Mouse (Mus musculus) CH12.LX (cell line): ENCODE data around the gene Olfr1185-ps1. TPM values are rescaled to one million over a fixed set of nuclear protein-coding genes. Genes with fewer than 3 reads are reported as not detected.
"Not testable (repeated sequence)": the region's sequence is repeated elsewhere in the genome, so short reads cannot be mapped to it uniquely, and the experiment has no call there.

ENCODE experiments used
- DNase-seq: peaks from one replicate; pipeline ENCODE4 v3.0.0-alpha.2; 2013; ENCODE audit errors: extremely low read depth
- H3K27ac ChIP-seq: 2 replicates; pipeline ENCODE4 v1.5.1; 2012; ENCODE audit warnings: low read depth, mild to moderate bottlenecking, control low read depth, moderate library complexity; ENCODE audit not compliant: insufficient read depth
- H3K27me3 ChIP-seq: replicated peaks from 2 replicates; pipeline ENCODE3; 2012; ENCODE audit warnings: inconsistent platforms
- H3K36me3 ChIP-seq, 2 experiments: replicated peaks in 1 of 2; 2 replicates each; pipeline versions ENCODE3 to v1.6.1; 2012; ENCODE audit warnings: inconsistent platforms in 1 of 2, low read length in 1 of 2, mild to moderate bottlenecking in 1 of 2, mixed read lengths in 1 of 2, moderate library complexity in 1 of 2; ENCODE audit not compliant: control insufficient read depth in 1 of 2, insufficient read depth in 1 of 2
- H3K4me1 ChIP-seq, 2 experiments: 2 replicates each; pipeline ENCODE4 v1.6.1; 2012; ENCODE audit warnings: inconsistent platforms in 1 of 2, moderate library complexity in 1 of 2; ENCODE audit not compliant: insufficient read depth in 2 of 2, control insufficient read depth in 1 of 2
- H3K4me2 ChIP-seq: 2 replicates; pipeline ENCODE4 v1.6.1; 2012; ENCODE audit warnings: low read depth, mild to moderate bottlenecking, control low read depth; ENCODE audit not compliant: poor library complexity, insufficient read depth, severe bottlenecking
- H3K4me3 ChIP-seq, 3 experiments: fragments of 150-350 bp in 1 of 3; sonication (generic) in 1 of 3; replicated peaks in 1 of 3; 2 replicates each; pipeline versions ENCODE3 to v1.5.1; 2011 to 2012; ENCODE audit warnings: low read depth in 2 of 3, low read length in 2 of 3, mild to moderate bottlenecking in 2 of 3, moderate library complexity in 2 of 3, control low read depth in 1 of 3, improper control_type of control experiment in 1 of 3, inconsistent platforms in 1 of 3, mixed read lengths in 1 of 3; ENCODE audit not compliant: poor library complexity in 1 of 3
- H3K79me2 ChIP-seq: replicated peaks from 2 replicates; pipeline ENCODE4 v1.6.1; 2012; ENCODE audit warnings: mild to moderate bottlenecking, moderate library complexity; ENCODE audit not compliant: control insufficient read depth, poor library complexity, insufficient read depth, severe bottlenecking; ENCODE audit errors: extremely low read depth
- H3K9ac ChIP-seq: 2 replicates; pipeline ENCODE4 v1.6.1; 2012; ENCODE audit warnings: low read depth, mild to moderate bottlenecking, control low read depth, moderate library complexity; ENCODE audit not compliant: insufficient read depth
- H3K9me3 ChIP-seq: replicated peaks from 2 replicates; pipeline ENCODE3; 2012; ENCODE audit warnings: low read length, inconsistent platforms, mixed read lengths
- BHLHE40 ChIP-seq: IDR thresholded peaks from 2 replicates; pipeline ENCODE4 v1.6.1; 2011; ENCODE audit warnings: mild to moderate bottlenecking, low read depth, low read length, improper control_type of control experiment
- CHD2 ChIP-seq: IDR thresholded peaks from 2 replicates; pipeline ENCODE4 v1.6.1; 2011; ENCODE audit warnings: low read length, improper control_type of control experiment
- E2F4 ChIP-seq: IDR thresholded peaks from 2 replicates; pipeline ENCODE4 v1.6.1; 2011; ENCODE audit warnings: low read depth, low read length, improper control_type of control experiment; ENCODE audit not compliant: insufficient replicate concordance
- ELF1 ChIP-seq: IDR thresholded peaks from 2 replicates; pipeline ENCODE4 v1.6.1; 2014; ENCODE audit warnings: low read depth, mild to moderate bottlenecking, inconsistent platforms, low read length, improper control_type of control experiment
- EP300 ChIP-seq: IDR thresholded peaks from 2 replicates; pipeline ENCODE4 v1.6.1; 2011; ENCODE audit warnings: low read length, improper control_type of control experiment
- ETS1 ChIP-seq: conservative IDR thresholded peaks from 2 replicates; pipeline ENCODE4 v1.6.1; 2012; ENCODE audit warnings: low read depth, mild to moderate bottlenecking, inconsistent platforms, low read length, improper control_type of control experiment, moderate library complexity
- GABPA ChIP-seq: IDR thresholded peaks from 2 replicates; pipeline ENCODE4 v1.6.1; 2012; ENCODE audit warnings: low read depth, low read length, improper control_type of control experiment, inconsistent platforms; ENCODE audit not compliant: insufficient replicate concordance
- IRF4 ChIP-seq: IDR thresholded peaks from 2 replicates; pipeline ENCODE4 v1.6.1; 2014; ENCODE audit warnings: low read depth, mild to moderate bottlenecking, inconsistent platforms, low read length, improper control_type of control experiment
- JUN ChIP-seq: IDR thresholded peaks from 2 replicates; pipeline ENCODE4 v1.6.1; 2011; ENCODE audit warnings: low read depth, mild to moderate bottlenecking, low read length, improper control_type of control experiment, moderate library complexity; ENCODE audit not compliant: insufficient read depth
- JUND ChIP-seq: conservative IDR thresholded peaks from 2 replicates; pipeline ENCODE4 v1.6.1; 2011; ENCODE audit warnings: low read depth, low read length, improper control_type of control experiment
- KAT2A ChIP-seq: IDR thresholded peaks from 2 replicates; pipeline ENCODE4 v1.6.1; 2012; ENCODE audit warnings: low read length, improper control_type of control experiment, inconsistent platforms; ENCODE audit not compliant: insufficient replicate concordance
- MAFK ChIP-seq: IDR thresholded peaks from 2 replicates; pipeline ENCODE4 v1.6.1; 2011; ENCODE audit warnings: low read length, improper control_type of control experiment; ENCODE audit not compliant: insufficient replicate concordance
- MAZ ChIP-seq: IDR thresholded peaks from 2 replicates; pipeline ENCODE4 v1.6.1; 2012; ENCODE audit warnings: low read depth, mild to moderate bottlenecking, inconsistent platforms, low read length, improper control_type of control experiment, moderate library complexity
- MEF2A ChIP-seq: IDR thresholded peaks from 2 replicates; pipeline ENCODE4 v1.6.1; 2014; ENCODE audit warnings: low read depth, mild to moderate bottlenecking, inconsistent platforms, low read length, improper control_type of control experiment, borderline replicate concordance
- MXI1 ChIP-seq: IDR thresholded peaks from 2 replicates; pipeline ENCODE4 v1.6.1; 2011; ENCODE audit warnings: mild to moderate bottlenecking, low read depth, low read length, improper control_type of control experiment
- MYC ChIP-seq: IDR thresholded peaks from 2 replicates; pipeline ENCODE4 v1.6.1; 2011; ENCODE audit warnings: low read depth, mild to moderate bottlenecking, improper control_type of control experiment, low read length
- NELFE ChIP-seq: IDR thresholded peaks from 2 replicates; pipeline ENCODE4 v1.6.1; 2011; ENCODE audit warnings: low read depth, low read length, improper control_type of control experiment
- PAX5 ChIP-seq: IDR thresholded peaks from 2 replicates; pipeline ENCODE4 v1.6.1; 2012; ENCODE audit warnings: low read length, inconsistent platforms, mixed read lengths
- POLR2A ChIP-seq: IDR thresholded peaks from 2 replicates; pipeline ENCODE4 v1.6.1; 2011; ENCODE audit warnings: low read depth, mild to moderate bottlenecking, improper control_type of control experiment, low read length
- RAD21 ChIP-seq: IDR thresholded peaks from 2 replicates; pipeline ENCODE4 v1.6.1; 2011; ENCODE audit warnings: low read depth, mild to moderate bottlenecking, low read length, improper control_type of control experiment, moderate library complexity
- RCOR1 ChIP-seq: conservative IDR thresholded peaks from 2 replicates; pipeline ENCODE4 v1.6.1; 2012; ENCODE audit warnings: low read depth, mild to moderate bottlenecking, inconsistent platforms, low read length, improper control_type of control experiment
- SIN3A ChIP-seq: IDR thresholded peaks from 2 replicates; pipeline ENCODE4 v1.6.1; 2012; ENCODE audit warnings: low read length, improper control_type of control experiment, inconsistent platforms
- SMC3 ChIP-seq: IDR thresholded peaks from 2 replicates; pipeline ENCODE4 v1.6.1; 2011; ENCODE audit warnings: low read depth, low read length, improper control_type of control experiment
- TCF12 ChIP-seq: IDR thresholded peaks from 2 replicates; pipeline ENCODE4 v1.6.1; 2014; ENCODE audit warnings: low read depth, mild to moderate bottlenecking, inconsistent platforms, low read length, improper control_type of control experiment
- UBTF ChIP-seq: IDR thresholded peaks from 2 replicates; pipeline ENCODE4 v1.6.1; 2012; ENCODE audit warnings: low read depth, mild to moderate bottlenecking, inconsistent platforms, low read length, improper control_type of control experiment, moderate library complexity
- USF1 ChIP-seq: IDR thresholded peaks from 2 replicates; pipeline ENCODE4 v1.6.1; 2014; ENCODE audit warnings: low read depth, mild to moderate bottlenecking, inconsistent platforms, low read length, improper control_type of control experiment
- ZC3H11A ChIP-seq: IDR thresholded peaks from 2 replicates; pipeline ENCODE4 v1.6.1; 2012; ENCODE audit warnings: low read depth, mild to moderate bottlenecking, inconsistent platforms, low read length, improper control_type of control experiment
- ZKSCAN1 ChIP-seq: IDR thresholded peaks from 2 replicates; pipeline ENCODE4 v1.6.1; 2012; ENCODE audit warnings: low read depth, inconsistent platforms, low read length, improper control_type of control experiment, borderline replicate concordance
- ZMIZ1 ChIP-seq: IDR thresholded peaks from 2 replicates; pipeline ENCODE4 v1.6.1; 2012; ENCODE audit warnings: low read depth, mild to moderate bottlenecking, inconsistent platforms, low read length, improper control_type of control experiment
- ZNF384 ChIP-seq: IDR thresholded peaks from 2 replicates; pipeline ENCODE4 v1.6.1; 2012; ENCODE audit warnings: low read depth, low read length, improper control_type of control experiment, inconsistent platforms
- dilution Hi-C: fragments of 300-500 bp; cut with MboI; formaldehyde crosslinking; loops from 2 replicates; pipeline ENCODE4 v1.14.3; 2020; ENCODE audit warnings: low sequenced_read_pairs; ENCODE audit not compliant: extremely low pct_unique_long_range_greater_than_20kb, extremely low pct_ligation_motif_present
- in situ Hi-C: fragments of 300-500 bp; cut with MboI; formaldehyde crosslinking; loops from 3 replicates; pipeline ENCODE4 v1.14.3; 2019; ENCODE audit warnings: low sequenced_read_pairs, low pct_ligation_motif_present, low pct_unique_long_range_greater_than_20kb, mixed read lengths
- polyA plus RNA-seq: library from polyadenylated mRNA; unstranded; fragments of >175 nt; gene quantifications from 2 replicates; pipeline ENCODE4 v1.2.1, GENCODE M21; 2012; ENCODE audit warnings: low read depth; ENCODE audit not compliant: insufficient read length
- total RNA-seq, 2 experiments: library from RNA; depleted of rRNA; stranded (reverse); fragments of 300-350 nt in 1 of 2; fragments of >200 nt in 1 of 2; gene quantifications; 2 replicates each; pipeline ENCODE4 v1.2.3; 2012 to 2014

Olfr1185-ps1 gene
- total RNA-seq (2012; rRNA removed) (not detected in 2 replicates), total RNA-seq (2014; rRNA removed) (not detected in 2 replicates), polyA plus RNA-seq (not detected in 2 replicates)

- H3K9ac ChIP-seq = no peak within 1 kb of the TSS
- H3K4me2 ChIP-seq = no peak within 1 kb of the TSS
- H3K36me3 ChIP-seq = no peaks in the 10 kb centered on the region
- in situ Hi-C loops = no loop called here
- no peak within 1 kb of the TSS for H3K27ac ChIP-seq
- dilution Hi-C loops = no loop called here
- no peak for DNase-seq
- TF ChIP-seq ELF1 = no peak
- TF ChIP-seq UBTF = no peak
- no peak for TF ChIP-seq KAT2A
- no peak for TF ChIP-seq ZKSCAN1
- TF ChIP-seq IRF4 = no peak
- no peak for TF ChIP-seq RCOR1
- no peak for TF ChIP-seq MAFK
- no peak for TF ChIP-seq ZMIZ1
- TF ChIP-seq PAX5 = no peak
- no peak for TF ChIP-seq SMC3
- no peak for TF ChIP-seq MYC
- TF ChIP-seq JUN = no peak
- TF ChIP-seq E2F4 = no peak
- TF ChIP-seq RAD21 = no peak
- TF ChIP-seq TCF12 = no peak
- TF ChIP-seq JUND = no peak
- H3K9me3 ChIP-seq = peaks cover 14% of the 10 kb centered on the region
- no peaks in the 10 kb centered on the region for H3K27me3 ChIP-seq
- H3K79me2 ChIP-seq = no peaks in the 10 kb centered on the region
- H3K4me3 ChIP-seq = no peak within 1 kb of the TSS
- H3K4me1 ChIP-seq = no peaks in the 10 kb centered on the region
These were observed at the start of gene Olfr1185-ps1 for GRCm38 (mm10) chr2:88493020-88493419. Gene Olfr1185-ps1 (plus strand): TSS chr2:88493320.

GRCm38 (mm10) chr2:88449031-88449430 is 44.1 kb upstream of the Olfr1185-ps1 start, which contains the start of gene Gm13757:
Gene Gm13757 (minus strand): TSS chr2:88449131.
- no peak within 1 kb of the TSS for H3K27ac ChIP-seq
- in situ Hi-C loops = no loop called here
- no peaks in the 10 kb centered on the region for H3K79me2 ChIP-seq
- H3K9ac ChIP-seq = no peak within 1 kb of the TSS
- no peaks in the 10 kb centered on the region for H3K27me3 ChIP-seq
- no peak within 1 kb of the TSS for H3K4me2 ChIP-seq
- DNase-seq = no peak
- H3K36me3 ChIP-seq = no peaks in the 10 kb centered on the region
- peaks cover 2% of the 10 kb centered on the region for H3K9me3 ChIP-seq
- H3K4me3 ChIP-seq = no peak within 1 kb of the TSS
- no peaks in the 10 kb centered on the region for H3K4me1 ChIP-seq
- no peak for TF ChIP-seq SIN3A
- no peak for TF ChIP-seq TCF12
- TF ChIP-seq PAX5 = no peak
- TF ChIP-seq ZNF384 = no peak
- no peak for TF ChIP-seq MEF2A
- TF ChIP-seq ETS1 = no peak
- no peak for TF ChIP-seq ZC3H11A
- TF ChIP-seq CHD2 = no peak
- TF ChIP-seq MAZ = no peak
- no peak for TF ChIP-seq EP300
- no peak for TF ChIP-seq USF1
- TF ChIP-seq BHLHE40 = no peak
- TF ChIP-seq MXI1 = no peak
- TF ChIP-seq NELFE = no peak
- no peak for TF ChIP-seq GABPA
- no peak for TF ChIP-seq POLR2A
- no peak for TF ChIP-seq JUN
- dilution Hi-C loops = no loop called here

- H3K27me3 ChIP-seq, H3K4me1 ChIP-seq, H3K36me3 ChIP-seq, H3K9ac ChIP-seq, dilution Hi-C loops, H3K4me2 ChIP-seq, H3K27ac ChIP-seq, H3K79me2 ChIP-seq, DNase-seq, in situ Hi-C loops, H3K4me3 ChIP-seq: not testable (repeated sequence)
- H3K9me3 ChIP-seq = peaks cover 13% of the 10 kb centered on the region
These were observed 38.6 kb upstream of the Olfr1185-ps1 start, which contains the start of gene Olfr1183 for GRCm38 (mm10) chr2:88454567-88454966. Gene Olfr1183 (plus strand): TSS chr2:88454867.
